Mouse (Mus musculus) hindbrain, embryonic 11.5 days (tissue): ENCODE measurements at regions not wholly inside any gene's neighbourhood (a gene's known extent, or its start where the extent isn't known, plus 50 kb on each side); places are given as distances from the start of the nearest gene placed in this dataset.
A peak's percentile ranks its signal among the peaks of the same experiment; 100 is the strongest.

Experiments used
- ATAC-seq: fragments of 200-750 bp; cut with Nextera tagmentation; 2 replicates; pipeline ENCODE4 v1.8.0; 2017; ENCODE audit warnings: mild to moderate bottlenecking, moderate TSS enrichment, moderate library complexity; ENCODE audit not compliant: low FRiP score
- DNase-seq: peaks from one replicate; pipeline ENCODE4 v3.0.0-alpha.2; 2015; ENCODE audit warnings: low spot score
- H3K27ac ChIP-seq: fragments of 300-500 bp; sonication (generic); 2 replicates; pipeline ENCODE4 v1.5.1; 2014; ENCODE audit warnings: mild to moderate bottlenecking, low read depth, low read length
- H3K27me3 ChIP-seq: fragments of 300-500 bp; sonication (generic); 2 replicates; pipeline ENCODE4 v1.6.1; 2014; ENCODE audit warnings: mild to moderate bottlenecking, low read length, moderate library complexity, mixed read lengths; ENCODE audit not compliant: control insufficient read depth, insufficient read depth
- H3K36me3 ChIP-seq: fragments of 300-500 bp; sonication (generic); 2 replicates; pipeline ENCODE4 v1.6.1; 2014; ENCODE audit warnings: mild to moderate bottlenecking, low read length, moderate library complexity, mixed read lengths; ENCODE audit not compliant: control insufficient read depth, insufficient read depth
- H3K4me1 ChIP-seq: fragments of 300-500 bp; sonication (generic); replicated peaks from 2 replicates; pipeline ENCODE4 v1.6.1; 2014; ENCODE audit warnings: low read length, mixed read lengths; ENCODE audit not compliant: control insufficient read depth, insufficient read depth
- H3K4me2 ChIP-seq: fragments of 300-500 bp; sonication (generic); replicated peaks from 2 replicates; pipeline ENCODE4 v1.6.1; 2014; ENCODE audit warnings: mild to moderate bottlenecking, low read depth, low read length
- H3K4me3 ChIP-seq: fragments of 300-500 bp; sonication (generic); 2 replicates; pipeline ENCODE4 v1.5.1; 2014; ENCODE audit warnings: low read depth, low read length
- H3K9ac ChIP-seq: fragments of 300-500 bp; sonication (generic); 2 replicates; pipeline ENCODE4 v1.6.1; 2014; ENCODE audit warnings: low read depth, low read length
- H3K9me3 ChIP-seq: fragments of 300-500 bp; sonication (generic); 2 replicates; pipeline ENCODE4 v1.6.1; 2016; ENCODE audit warnings: low read length; ENCODE audit not compliant: control insufficient read depth
- WGBS: fragments of 180-500 bp; shearing (Covaris S2); extraction: QIAGEN DNeasy Blood & Tissue Kit; methylation state at CpG from one replicate; pipeline ENCODE4 v1.1.7; 2014; 5-methylcytosine and 5-hydroxymethylcytosine counted together

GRCm38 (mm10) chrX:99225111-99225752 lies 89.3 kb downstream of the Efnb1 start:
- peaks cover 14% of the 10 kb centered on the region for H3K27me3 ChIP-seq
- no peak overlapping the region for H3K4me3 ChIP-seq
- DNase-seq (no peak), ATAC-seq (peak; percentile 63)
- H3K9ac ChIP-seq: no peak overlapping the region
- H3K4me1 ChIP-seq: no peaks in the 10 kb centered on the region
- no peak overlapping the region for H3K27ac ChIP-seq
- no peaks in the 10 kb centered on the region for H3K36me3 ChIP-seq
- no peaks in the 10 kb centered on the region for H3K9me3 ChIP-seq
- 52% methylated on average over 7 of the region's 7 CpGs for WGBS
- no peak overlapping the region for H3K4me2 ChIP-seq

GRCm38 (mm10) chrX:99222017-99222416 lies 86.1 kb downstream of the Efnb1 start:
- Histone ChIP-seq H3K4me3 (no peak overlapping the region), H3K9me3 (no peaks in the 10 kb centered on the region), H3K27ac (no peak overlapping the region), H3K36me3 (no peaks in the 10 kb centered on the region), H3K4me2 (no peak overlapping the region), H3K9ac (no peak overlapping the region), H3K4me1 (no peaks in the 10 kb centered on the region), H3K27me3 (peaks cover 24% of the 10 kb centered on the region; the same call in 1 of the 2 replicates)
- no peak for ATAC-seq
- 88% methylated on average over 5 of the region's 5 CpGs for WGBS
- no peak for DNase-seq

- H3K27me3 ChIP-seq: peaks cover 23% of the 10 kb centered on the region; the same call in 1 of the 2 replicates
- DNase-seq (no peak), ATAC-seq (peak; percentile 15; the same call in 1 of the 2 replicates)
- H3K4me3 ChIP-seq: no peak overlapping the region
- no peaks in the 10 kb centered on the region for H3K36me3 ChIP-seq
- H3K27ac ChIP-seq: no peak overlapping the region
- no peak overlapping the region for H3K9ac ChIP-seq
- WGBS: 31% methylated on average over 8 of the region's 8 CpGs
- no peak overlapping the region for H3K4me2 ChIP-seq
- no peaks in the 10 kb centered on the region for H3K9me3 ChIP-seq
- H3K4me1 ChIP-seq: no peaks in the 10 kb centered on the region
These were observed 84.9 kb downstream of the Efnb1 start for GRCm38 (mm10) chrX:99220674-99221455.

- Histone ChIP-seq H3K9ac (no peak overlapping the region), H3K4me3 (no peak overlapping the region), H3K4me1 (no peaks in the 10 kb centered on the region), H3K27me3 (peaks cover 23% of the 10 kb centered on the region; the same call in 1 of the 2 replicates), H3K9me3 (no peaks in the 10 kb centered on the region), H3K36me3 (no peaks in the 10 kb centered on the region), H3K4me2 (no peak overlapping the region), H3K27ac (no peak overlapping the region)
- ATAC-seq (no peak), DNase-seq (peak; percentile 27)
- 18% methylated on average over 6 of the region's 7 CpGs for WGBS
These were observed 82.3 kb downstream of the Efnb1 start for GRCm38 (mm10) chrX:99218213-99218612.

- Histone ChIP-seq H3K36me3 (no peaks in the 10 kb centered on the region), H3K9me3 (no peaks in the 10 kb centered on the region), H3K4me2 (peak overlapping the region; percentile 40), H3K4me3 (peak overlapping the region; percentile 28), H3K27ac (peak overlapping the region; percentile 62), H3K4me1 (no peaks in the 10 kb centered on the region), H3K9ac (peak overlapping the region; percentile 66), H3K27me3 (peaks cover 19% of the 10 kb centered on the region; the same call in 1 of the 2 replicates)
- DNase-seq (peak; percentile 64), ATAC-seq (peak; percentile 66)
- 23% methylated on average over 27 of the region's 60 CpGs for WGBS
These were observed 80.9 kb downstream of the Efnb1 start for GRCm38 (mm10) chrX:99216633-99217459.

- DNase-seq: no peak
- no peak overlapping the region for H3K27ac ChIP-seq
- no peak overlapping the region for H3K4me2 ChIP-seq
- no peak for ATAC-seq
- peaks cover 15% of the 10 kb centered on the region; the same call in 1 of the 2 replicates for H3K27me3 ChIP-seq
- no peak overlapping the region for H3K9ac ChIP-seq
- no peaks in the 10 kb centered on the region for H3K36me3 ChIP-seq
- 61% methylated on average over 5 of the region's 5 CpGs for WGBS
- H3K9me3 ChIP-seq: no peaks in the 10 kb centered on the region
- H3K4me3 ChIP-seq: no peak overlapping the region
- H3K4me1 ChIP-seq: no peaks in the 10 kb centered on the region
These were observed 80.0 kb downstream of the Efnb1 start for GRCm38 (mm10) chrX:99215931-99216330.

- peak; percentile 30 for DNase-seq
- WGBS: 49% methylated on average over 7 of the region's 7 CpGs
- Histone ChIP-seq H3K36me3 (no peaks in the 10 kb centered on the region), H3K27ac (0 out of 2 replicates have a peak overlapping the region, but pooled peaks have one; percentile 6), H3K4me2 (no peak overlapping the region), H3K9me3 (no peaks in the 10 kb centered on the region), H3K9ac (no peak overlapping the region), H3K27me3 (peaks cover 14% of the 10 kb centered on the region; the same call in 1 of the 2 replicates), H3K4me3 (no peak overlapping the region), H3K4me1 (no peaks in the 10 kb centered on the region)
- ATAC-seq: no peak
These were observed 79.2 kb downstream of the Efnb1 start for GRCm38 (mm10) chrX:99215111-99215510.

GRCm38 (mm10) chrX:99213565-99214153 lies 77.7 kb downstream of the Efnb1 start:
- Histone ChIP-seq H3K4me2 (no peak overlapping the region), H3K9ac (no peak overlapping the region), H3K4me1 (no peaks in the 10 kb centered on the region), H3K27me3 (peaks cover 17% of the 10 kb centered on the region), H3K9me3 (no peaks in the 10 kb centered on the region), H3K27ac (no peak overlapping the region), H3K4me3 (no peak overlapping the region), H3K36me3 (no peaks in the 10 kb centered on the region)
- ATAC-seq: no peak
- 74% methylated on average over 6 of the region's 6 CpGs for WGBS
- DNase-seq: no peak
